17 mouse cellular contexts compared by ENCODE assay signal in genomic region chr7:141205504-141205903, GRCm38 (mm10). TPM values are rescaled to one million over a fixed set of nuclear protein-coding genes. Genes with fewer than 3 reads are reported as not detected.
"Had no signal": no experiment of that assay in that cellular context is flagged by ENCODE, and none has a peak within 500 bp of the region (broad histone marks: within the 10 kb centered on the region; RNA-seq: fewer than 3 reads in every experiment).

No protein-coding gene starts in this region.

- H3K27ac ChIP-seq: kidney, postnatal 0 days; layer of hippocampus, adult 2 months; limb, embryonic 12.5 days had no signal

- H3K27me3 ChIP-seq: limb, embryonic 12.5 days had no signal

- DNase-seq: kidney, adult 2 months; layer of hippocampus, adult 9-11 months; lung, adult 2 months; lung, postnatal 14 days; midbrain, embryonic 14.5 days; thymus, postnatal 25 days had no signal

- H3K9me3 ChIP-seq: limb, embryonic 12.5 days had no signal

- H3K4me1 ChIP-seq: limb, embryonic 12.5 days had no signal

- H3K9ac ChIP-seq: limb, embryonic 12.5 days had no signal

- ATAC-seq: intestine, postnatal 0 days had no signal

- H3K4me2 ChIP-seq: limb, embryonic 12.5 days; midbrain, embryonic 11.5 days had no signal

- H3K4me3 ChIP-seq: layer of hippocampus, adult 2 months; limb, embryonic 12.5 days had no signal

RNA-seq across cellular contexts. Expression of gene Lmntd2, which starts 8.4 kb away (rescaled TPM):
- total RNA-seq: layer of hippocampus, adult 2 months; layer of hippocampus, postnatal 25 days; left cerebral cortex, adult 18-20 months; left cerebral cortex, postnatal 10 days; left cerebral cortex, postnatal 36 days; megakaryocyte-erythroid progenitor cell, adult 5-6 weeks; midbrain, postnatal 0 days had no signal
